Mouse (Mus musculus) forebrain, embryonic 10.5 days (tissue): ENCODE measurements around the gene Ngb. TPM values are rescaled to one million over a fixed set of nuclear protein-coding genes. Genes with fewer than 3 reads are reported as not detected.

Experiments
- polyA plus RNA-seq: library from polyadenylated mRNA; unstranded; fragments of >200 nt; fragmentation: Nextera tagmentation; extraction: Ambion mirVana; gene quantifications from 2 replicates; pipeline ENCODE4 v1.2.1, GENCODE M21; 2016

Ngb gene
- polyA plus RNA-seq, 1 experiment from 2014 or later, result 0.29 TPM

Other genes starting within 250 kb of the Ngb start
- 20.5 and 22.6 TPM in 2 replicates for gene Irf2bpl, start 217.7 kb downstream of the Ngb start, polyA plus RNA-seq
- 39.1 and 40.4 TPM in 2 replicates for gene Cipc, start 155.5 kb downstream of the Ngb start, polyA plus RNA-seq
- gene Zdhhc22, start 112.1 kb downstream of the Ngb start, polyA plus RNA-seq, result 0.07 TPM in 1 of 2 replicates, not detected in the other
- gene Tmem63c, start 81.2 kb downstream of the Ngb start, polyA plus RNA-seq, result 0.15 TPM in 1 of 2 replicates, not detected in the other
- 28.5 TPM in 2 replicates for gene Gstz1, start 44.6 kb upstream of the Ngb start, polyA plus RNA-seq
- gene Pomt2, start 45.4 kb upstream of the Ngb start, polyA plus RNA-seq, result 15.5 and 16.6 TPM in 2 replicates
- 1.7 and 2.0 TPM in 2 replicates for gene Samd15, start 97.2 kb upstream of the Ngb start, polyA plus RNA-seq
- 3.5 and 3.7 TPM in 2 replicates for gene Tmed8, start 97.9 kb upstream of the Ngb start, polyA plus RNA-seq
- 0.46 and 0.84 TPM in 2 replicates for gene Noxred1, start 136.2 kb upstream of the Ngb start, polyA plus RNA-seq
- gene Vipas39, start 163.7 kb upstream of the Ngb start, polyA plus RNA-seq, result 51.2 and 54.1 TPM in 2 replicates
- 279 and 280 TPM in 2 replicates for gene Ahsa1, start 163.9 kb upstream of the Ngb start, polyA plus RNA-seq
- gene Ism2, start 197.2 kb upstream of the Ngb start, polyA plus RNA-seq, result 0.63 and 1.8 TPM in 2 replicates